Mouse (Mus musculus): ENCODE measurements around the gene Trim9.

DNA sequence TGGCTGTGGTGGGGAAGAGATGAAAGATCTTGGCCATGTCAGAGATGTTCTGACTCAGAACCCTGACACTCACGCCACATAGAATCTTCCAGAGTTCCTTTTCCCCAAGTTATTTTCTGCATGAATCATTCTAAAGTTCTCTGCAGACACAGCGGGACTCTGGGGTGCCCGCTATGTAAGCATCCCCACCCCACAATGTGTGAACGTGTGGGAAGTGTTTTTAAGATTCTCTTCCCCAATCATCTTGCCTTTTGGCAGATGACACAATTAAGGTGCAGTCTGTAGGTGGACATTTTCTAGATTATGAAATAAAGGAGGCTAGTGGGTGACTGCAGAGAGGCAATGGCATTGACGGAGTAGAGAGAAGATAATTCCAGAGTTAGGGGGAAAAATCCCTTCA lies 25.5 kb upstream of the Trim9 start:
- TF ChIP-seq EP300 (optimal IDR thresholded peaks at IDR 0.05) (no peak), CTCF (IDR thresholded peaks at IDR 0.05; ENCODE audit: low read depth) (no peak)

Measured in stomach, postnatal 0 days (tissue).